Mouse (Mus musculus) macrophage (primary cell): ENCODE results near the gene Fam227a. TPM values are rescaled to one million over a fixed set of nuclear protein-coding genes. Genes with fewer than 3 reads are reported as not detected.

Experiments used
- H3K27ac ChIP-seq: fragments of 350-480 bp; formaldehyde crosslinking; 2 replicates; pipeline ENCODE4 v1.9.0; 2021
- H3K36me3 ChIP-seq: fragments of 350-480 bp; formaldehyde crosslinking; 2 replicates; pipeline ENCODE4 v1.9.0; 2021; ENCODE audit errors: inconsistent target
- H3K4me3 ChIP-seq: fragments of 350-480 bp; formaldehyde crosslinking; 2 replicates; pipeline ENCODE4 v1.9.0; 2021; ENCODE audit errors: inconsistent target
- H3K79me2 ChIP-seq: fragments of 350-480 bp; formaldehyde crosslinking; 2 replicates; pipeline ENCODE4 v1.9.0; 2021; ENCODE audit errors: inconsistent target
- WGBS: methylation state at CpG from one replicate; pipeline ENCODE4 v1.1.7; 2026; ENCODE audit warnings: inconsistent platforms; ENCODE audit not compliant: missing documents; 5-methylcytosine and 5-hydroxymethylcytosine counted together
- polyA plus RNA-seq: library from polyadenylated mRNA; stranded (reverse); fragments of 250-400 nt; gene quantifications from 3 replicates; pipeline ENCODE4 v1.2.4, GENCODE M21; 2018; ENCODE audit warnings: inconsistent platforms
- total RNA-seq, 78 experiments: library from RNA; depleted of rRNA; stranded (reverse); fragments of 250-400 nt; gene quantifications; 1 replicate in 9 of 78; 2 replicates in 24 of 78; 3 replicates in 43 of 78; 4 replicates in 2 of 78; pipeline ENCODE4 v1.2.4; 2018; ENCODE audit warnings: inconsistent platforms in 56 of 78

Fam227a gene
- 10 to 100 TPM in 8 of 26 experiments, 1 to 10 TPM in 17, under 1 TPM in 1; 0.90 to 18.2 (median 6.5) TPM for total RNA-seq (2018; cell fraction: chromatin; rRNA removed)
- total RNA-seq (2018; cell fraction: cytosol; rRNA removed): under 1 TPM in 24 of 26 experiments, not detected in 2; 0.04 to 0.82 (median 0.24) TPM
- 10 to 100 TPM in 2 of 26 experiments, 1 to 10 TPM in 19, under 1 TPM in 5; 0.29 to 11.5 (median 2.8) TPM for total RNA-seq (2018; cell fraction: nucleus; rRNA removed)
- polyA plus RNA-seq: 0.34 to 1.0 TPM in 2 of 3 replicates, not detected in the other

DNA sequence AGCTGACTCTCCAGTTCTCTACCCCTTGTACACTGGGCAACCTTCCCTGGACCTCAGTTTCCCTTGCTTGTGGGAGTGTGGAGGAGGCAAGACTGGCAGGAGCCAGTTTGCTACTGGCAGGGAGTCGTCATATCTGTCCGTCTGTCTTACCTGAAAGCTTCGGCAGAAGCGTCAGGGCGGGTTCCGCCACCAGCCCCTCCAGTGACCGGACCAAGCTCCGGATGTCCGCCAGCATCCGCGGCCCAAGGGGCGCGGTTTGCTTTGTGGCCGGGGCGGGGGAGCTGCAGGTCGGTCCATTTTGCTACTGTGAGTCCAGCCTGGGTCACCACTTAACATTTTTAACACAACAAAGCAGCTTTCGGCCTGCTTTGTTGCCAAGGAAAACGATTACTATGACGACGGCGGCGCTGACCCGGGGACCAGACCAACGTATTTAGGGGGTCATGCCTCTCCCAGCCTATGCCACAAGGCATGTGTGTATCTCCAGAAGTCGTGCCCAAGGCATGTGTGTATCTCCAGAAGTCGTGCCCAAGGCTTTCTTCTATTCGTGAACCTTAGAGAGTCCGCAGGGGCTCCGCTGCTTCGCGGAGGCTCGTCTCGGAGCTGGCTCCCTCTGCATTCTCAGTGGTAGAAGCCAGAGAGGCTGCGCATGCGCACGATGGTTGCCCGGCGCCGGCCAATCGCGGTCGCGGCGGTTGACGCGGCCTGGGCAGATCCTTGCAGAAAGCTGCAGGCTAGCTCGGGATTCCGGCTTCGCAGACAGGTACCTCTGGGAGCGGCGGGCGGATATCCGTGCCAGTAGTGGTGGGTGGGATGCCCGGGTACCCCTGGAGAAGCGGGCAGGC is at the start of gene Fam227a, which contains the start of gene Cby1:
TSS of gene Fam227a (minus strand) at position 426 of the 845 bp plus-strand sequence.
TSS of gene Cby1 (plus strand) at position 669 of the 845 bp plus-strand sequence.
- peak within 1 kb of the TSS; percentile 93 for H3K27ac ChIP-seq
- H3K79me2 ChIP-seq: no peaks in the 10 kb centered on the region
- WGBS: 1% methylated on average over 55 of the region's 55 CpGs
- H3K4me3 ChIP-seq: peak within 1 kb of the TSS; percentile 57
- no peaks in the 10 kb centered on the region for H3K36me3 ChIP-seq

DNA sequence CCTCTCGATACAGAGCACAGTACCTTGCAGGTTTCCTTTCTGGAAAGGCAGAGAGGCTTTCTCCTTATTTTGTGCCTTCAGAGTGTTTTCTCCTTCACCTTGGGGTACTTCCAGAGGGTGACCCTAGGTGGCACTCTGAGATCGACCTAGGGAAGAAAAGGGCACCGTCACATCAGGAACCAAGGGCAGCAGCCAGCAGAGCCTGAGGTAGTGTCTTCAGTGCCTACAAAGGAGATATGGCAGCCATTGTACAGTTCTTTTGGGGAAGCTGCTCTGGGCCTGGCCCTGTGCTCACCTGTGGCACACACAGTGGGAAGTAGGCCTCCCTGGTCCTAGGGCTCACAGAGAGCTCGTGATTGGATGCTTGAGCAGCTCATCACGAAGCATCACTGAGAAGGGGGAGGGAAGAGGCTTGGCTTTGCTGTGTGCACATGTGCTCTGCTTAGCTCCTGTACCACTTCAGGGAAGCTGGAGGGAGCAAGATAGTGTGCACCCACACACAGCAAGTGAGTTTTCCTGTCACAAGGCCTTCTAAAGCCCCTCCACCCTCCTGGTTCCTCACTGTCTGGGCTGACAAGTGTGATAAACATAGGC is 49.6 kb upstream of the Fam227a start:
- no peak overlapping the region for H3K27ac ChIP-seq
- H3K36me3 ChIP-seq: peaks cover 65% of the 10 kb centered on the region
- no peak overlapping the region for H3K4me3 ChIP-seq
- no peaks in the 10 kb centered on the region for H3K79me2 ChIP-seq
- WGBS: 91% methylated on average over 5 of the region's 5 CpGs

DNA sequence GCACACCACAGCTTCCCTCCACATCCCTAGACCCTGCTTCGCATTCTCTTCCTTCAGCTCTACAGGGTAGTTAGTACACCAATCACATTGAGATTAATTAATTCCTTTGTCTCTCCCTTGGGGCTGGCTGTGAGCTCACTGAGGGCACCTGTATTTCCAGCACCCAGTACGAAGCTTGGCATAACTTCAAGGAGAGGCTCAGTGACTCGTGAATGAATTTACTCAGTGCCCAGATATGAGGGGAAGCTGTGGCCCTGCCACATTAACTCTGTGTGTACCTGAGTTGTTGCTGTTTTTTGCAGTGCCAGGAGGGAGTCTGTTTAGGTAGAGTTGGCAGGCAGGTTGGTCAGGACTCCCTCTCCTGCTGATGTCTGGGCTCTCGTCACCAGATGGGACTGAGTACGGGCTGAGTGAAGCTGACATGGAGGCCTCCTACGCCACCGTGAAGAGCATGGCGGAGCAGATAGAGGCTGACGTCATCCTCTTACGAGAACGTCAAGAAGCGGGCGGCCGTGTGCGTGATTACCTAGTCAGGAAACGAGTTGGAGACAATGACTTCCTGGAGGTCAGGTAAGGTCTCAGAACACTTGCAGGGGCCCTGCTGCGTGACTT is 48.0 kb upstream of the Fam227a start:
- WGBS: 89% methylated on average over 11 of the region's 17 CpGs
- Histone ChIP-seq H3K79me2 (no peaks in the 10 kb centered on the region), H3K27ac (no peak overlapping the region), H3K36me3 (peaks cover 49% of the 10 kb centered on the region), H3K4me3 (no peak overlapping the region)

DNA sequence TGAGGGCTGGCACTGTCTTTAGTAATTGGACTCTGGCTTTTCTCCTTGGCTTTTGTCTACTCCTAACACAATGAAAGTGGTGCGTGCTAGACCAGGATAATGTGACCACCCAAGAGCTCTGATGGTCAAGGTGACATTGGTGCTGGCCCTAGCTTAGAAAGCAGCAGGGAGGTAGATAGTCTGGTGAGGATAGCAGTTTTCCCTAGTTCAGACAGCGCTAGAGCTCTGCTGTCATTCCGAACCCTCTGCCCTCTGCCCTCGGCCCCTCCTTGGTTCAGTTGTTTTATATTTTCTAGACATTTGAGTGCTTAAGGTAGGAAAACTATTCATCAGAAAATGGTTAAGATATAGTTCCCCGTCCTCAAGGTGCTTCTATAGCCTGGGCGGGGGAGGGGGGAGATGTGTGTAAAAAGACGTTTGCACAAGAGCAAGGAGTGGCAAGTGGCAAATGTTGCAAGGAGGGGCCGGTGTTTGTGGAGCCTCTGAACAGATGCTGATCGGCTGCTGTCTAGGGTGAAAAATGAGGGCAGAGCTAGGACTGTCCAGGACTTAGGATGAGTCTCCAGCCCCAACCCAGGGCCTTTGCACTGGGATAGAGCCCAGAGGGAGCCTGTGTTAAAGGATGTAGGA is 38.9 kb upstream of the Fam227a start:
- peaks cover 67% of the 10 kb centered on the region for H3K79me2 ChIP-seq
- no peaks in the 10 kb centered on the region for H3K36me3 ChIP-seq
- 69% methylated on average over 9 of the region's 9 CpGs for WGBS
- H3K4me3 ChIP-seq: no peak overlapping the region
- no peak overlapping the region for H3K27ac ChIP-seq

DNA sequence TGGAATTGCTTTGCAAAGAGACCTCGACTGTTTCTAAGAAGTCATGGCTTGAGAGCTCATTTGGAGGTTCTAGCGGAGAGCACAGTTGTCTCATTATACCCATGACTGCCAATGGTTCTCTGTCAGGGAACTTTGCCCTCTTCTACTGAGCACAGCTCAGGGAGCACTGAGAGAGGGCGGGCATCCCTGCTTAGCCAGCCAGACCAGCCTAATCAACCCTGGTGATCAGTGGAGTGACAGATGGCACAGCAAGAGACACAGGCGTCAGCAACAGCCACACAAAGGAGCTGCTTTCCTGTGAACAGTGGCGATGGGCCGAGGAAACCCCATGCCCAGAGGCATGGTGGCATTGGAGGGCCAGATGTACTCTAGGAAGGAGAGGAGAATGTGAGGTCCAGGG is 38.3 kb upstream of the Fam227a start:
- Histone ChIP-seq H3K79me2 (peaks cover 73% of the 10 kb centered on the region), H3K4me3 (no peak overlapping the region), H3K27ac (no peak overlapping the region), H3K36me3 (no peaks in the 10 kb centered on the region)
- WGBS: 93% methylated on average over 6 of the region's 6 CpGs

DNA sequence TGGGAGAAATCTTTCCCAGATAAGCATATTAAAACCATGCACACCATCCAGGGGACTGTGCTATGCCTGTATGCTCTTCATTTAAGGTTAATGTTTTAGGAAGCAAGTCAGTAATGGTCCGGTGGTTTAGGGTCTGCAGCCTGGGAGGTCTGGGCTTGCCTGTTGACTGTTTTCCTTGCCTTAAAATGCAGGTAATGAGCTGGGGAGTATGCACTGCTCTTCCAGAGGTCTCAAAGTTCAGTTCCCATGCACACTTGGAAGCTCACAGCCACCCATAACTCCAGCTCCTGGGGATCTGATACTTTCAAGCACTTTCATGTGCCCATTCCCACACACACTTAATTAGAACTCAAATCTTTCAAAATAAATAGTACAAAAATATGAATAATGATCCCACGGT is 37.8 kb upstream of the Fam227a start:
- Histone ChIP-seq H3K27ac (no peak overlapping the region), H3K79me2 (peaks cover 78% of the 10 kb centered on the region), H3K4me3 (no peak overlapping the region), H3K36me3 (no peaks in the 10 kb centered on the region)
- 96% methylated on average over 2 of the region's 2 CpGs for WGBS

DNA sequence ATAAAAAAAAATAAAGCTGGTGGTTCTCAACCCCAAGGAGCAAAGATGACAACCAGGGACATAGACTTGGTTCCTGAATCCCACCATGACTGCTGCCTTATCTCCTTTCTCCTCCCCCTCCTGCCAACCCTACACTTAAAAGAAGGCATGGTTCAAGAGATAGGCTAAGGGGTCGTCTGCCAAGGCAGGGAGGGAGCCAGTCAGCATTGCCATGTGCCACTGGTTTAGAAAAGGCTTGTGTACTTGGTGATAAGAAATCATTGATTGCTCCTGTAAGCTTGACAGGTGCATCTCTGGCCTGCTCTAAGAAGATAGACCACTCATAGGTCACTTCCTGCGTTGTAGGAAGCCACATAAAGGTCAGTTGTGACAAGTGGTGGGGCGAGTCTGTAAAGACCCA is 36.8 kb upstream of the Fam227a start:
- H3K4me3 ChIP-seq: no peak overlapping the region
- H3K27ac ChIP-seq: no peak overlapping the region
- H3K79me2 ChIP-seq: peaks cover 82% of the 10 kb centered on the region
- WGBS: 75% methylated on average over 3 of the region's 3 CpGs
- no peaks in the 10 kb centered on the region for H3K36me3 ChIP-seq

DNA sequence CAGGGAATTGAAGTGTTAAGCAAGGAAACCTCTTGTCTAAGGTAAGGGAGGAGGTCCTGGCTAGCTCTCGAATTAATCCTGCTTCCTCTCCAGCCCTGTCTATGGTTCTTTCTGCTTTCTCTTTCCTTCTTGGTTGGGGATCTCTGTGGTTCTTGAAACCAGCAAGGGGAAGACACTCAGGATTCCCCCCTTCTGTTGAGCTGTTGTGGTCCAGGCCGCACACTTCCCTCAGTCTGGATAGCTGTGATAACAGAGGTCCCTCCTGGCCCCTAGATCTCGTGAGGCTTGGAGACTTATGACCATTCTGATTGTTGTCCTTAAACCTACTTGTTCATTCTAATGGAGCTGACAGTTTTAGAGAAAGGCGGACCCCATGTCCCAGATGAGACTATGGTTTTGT is 35.8 kb upstream of the Fam227a start:
- H3K4me3 ChIP-seq: no peak overlapping the region
- 24% methylated on average over 4 of the region's 4 CpGs for WGBS
- H3K36me3 ChIP-seq: no peaks in the 10 kb centered on the region
- peaks cover 81% of the 10 kb centered on the region for H3K79me2 ChIP-seq
- H3K27ac ChIP-seq: 0 out of 2 replicates have a peak overlapping the region, but pooled peaks have one; percentile 28

DNA sequence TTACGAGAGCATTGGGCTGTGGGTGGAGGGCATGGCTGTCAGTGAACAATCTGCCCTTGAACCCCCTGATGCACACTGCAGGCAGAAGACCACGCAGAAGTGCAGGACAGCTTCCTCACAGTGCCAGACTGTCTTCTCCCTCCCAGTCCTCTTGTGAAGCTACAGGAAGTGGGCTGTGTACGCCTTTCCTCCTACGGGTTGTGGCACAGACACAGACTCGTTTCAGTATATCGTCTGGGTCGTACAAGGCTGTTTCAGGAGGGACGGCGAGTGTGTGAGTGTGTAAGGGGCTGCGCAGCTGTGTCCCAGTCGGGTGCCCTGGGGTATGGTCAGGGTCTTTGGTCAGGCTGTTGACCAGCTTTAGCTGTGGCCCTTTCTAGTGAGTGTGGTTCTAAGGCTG is 35.0 kb upstream of the Fam227a start:
- Histone ChIP-seq H3K79me2 (peaks cover 75% of the 10 kb centered on the region), H3K27ac (peak overlapping the region; percentile 28; the same call in 1 of the 2 replicates), H3K36me3 (no peaks in the 10 kb centered on the region), H3K4me3 (peak overlapping the region; percentile 26)
- 4% methylated on average over 11 of the region's 11 CpGs for WGBS

DNA sequence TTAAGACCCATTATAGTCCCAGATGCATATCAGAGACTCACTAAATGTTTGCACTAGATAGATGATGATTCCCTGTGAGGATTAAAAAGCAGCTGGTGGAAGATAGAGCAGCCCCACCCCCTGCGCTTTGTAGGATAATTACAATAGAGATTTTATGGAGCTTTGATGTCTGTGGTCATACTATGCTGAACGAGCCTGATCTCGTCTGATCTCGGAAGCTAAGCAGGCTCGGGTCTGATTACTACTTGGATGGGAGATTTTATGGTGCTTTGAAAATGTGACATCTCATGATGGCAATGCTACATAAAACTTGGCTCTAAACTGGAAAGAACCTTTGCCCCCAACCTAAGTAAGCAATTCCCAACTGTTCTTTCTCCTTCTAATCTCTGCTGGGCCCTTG is 33.6 kb upstream of the Fam227a start:
- no peak overlapping the region for H3K4me3 ChIP-seq
- H3K27ac ChIP-seq: no peak overlapping the region
- peaks cover 62% of the 10 kb centered on the region for H3K79me2 ChIP-seq
- no peaks in the 10 kb centered on the region for H3K36me3 ChIP-seq
- 94% methylated on average over 5 of the region's 5 CpGs for WGBS

DNA sequence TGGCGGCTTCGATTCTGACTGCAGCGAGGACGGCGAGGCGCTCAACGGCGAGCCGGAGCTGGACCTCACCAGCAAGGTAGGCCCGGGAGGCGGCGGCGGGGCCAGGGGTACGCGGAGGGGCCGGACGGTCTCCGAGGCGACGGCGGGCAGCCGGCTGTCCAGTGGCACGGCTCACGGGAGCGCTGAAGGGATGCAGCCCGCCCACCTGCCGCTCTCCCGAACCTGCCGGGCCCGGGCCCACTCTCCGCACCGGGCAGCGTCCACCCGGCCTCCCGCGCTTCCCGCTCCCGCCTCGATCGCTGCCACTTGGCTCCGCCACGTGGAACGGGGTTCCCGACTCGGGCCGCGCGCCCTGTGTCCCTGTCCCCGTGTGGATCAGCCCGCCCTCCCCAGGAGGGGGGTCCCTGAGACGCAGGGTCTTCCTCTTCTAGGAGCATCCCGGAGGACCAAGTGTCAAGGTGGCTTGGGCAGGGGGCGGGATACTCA is 32.3 kb upstream of the Fam227a start:
- peak overlapping the region; percentile 60 for H3K4me3 ChIP-seq
- under 1% methylated on average over 53 of the region's 53 CpGs for WGBS
- peaks cover 61% of the 10 kb centered on the region for H3K79me2 ChIP-seq
- H3K27ac ChIP-seq: no peak overlapping the region
- H3K36me3 ChIP-seq: no peaks in the 10 kb centered on the region

DNA sequence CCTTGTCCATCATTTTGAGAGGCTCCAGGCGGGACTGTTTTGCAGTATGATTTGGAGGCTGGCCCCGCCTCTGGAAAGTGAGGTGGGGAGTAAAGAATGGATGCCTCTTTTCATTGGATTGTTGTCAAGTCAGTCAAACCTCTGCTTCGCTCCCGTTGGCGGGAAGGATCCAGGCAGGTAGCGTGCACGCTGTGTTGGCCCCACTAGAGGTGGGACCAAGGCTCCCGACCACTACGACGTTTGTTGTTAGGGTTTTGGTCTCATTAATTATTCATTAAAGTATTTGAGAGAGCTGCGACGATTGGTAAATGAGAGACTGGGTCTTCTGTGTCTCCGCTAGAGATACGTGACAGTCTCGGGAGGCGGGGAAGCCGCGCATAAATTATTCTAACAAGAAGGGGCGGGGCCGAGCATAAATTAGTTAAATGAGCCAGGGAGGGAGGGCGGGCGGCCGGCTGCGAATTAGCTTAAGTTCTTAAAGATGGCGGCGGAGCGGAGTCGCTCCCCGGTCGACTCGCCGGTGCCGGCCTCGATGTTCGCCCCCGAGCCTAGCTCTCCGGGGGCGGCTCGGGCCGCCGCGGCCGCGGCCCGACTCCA is 31.8 kb upstream of the Fam227a start, which contains the start of gene Gtpbp1:
TSS of gene Gtpbp1 (plus strand) at position 420 of the 597 bp plus-strand sequence.
- Histone ChIP-seq H3K27ac (no peak within 1 kb of the TSS), H3K4me3 (peak within 1 kb of the TSS; percentile 60), H3K79me2 (peaks cover 61% of the 10 kb centered on the region), H3K36me3 (no peaks in the 10 kb centered on the region)
- WGBS: under 1% methylated on average over 44 of the region's 45 CpGs

DNA sequence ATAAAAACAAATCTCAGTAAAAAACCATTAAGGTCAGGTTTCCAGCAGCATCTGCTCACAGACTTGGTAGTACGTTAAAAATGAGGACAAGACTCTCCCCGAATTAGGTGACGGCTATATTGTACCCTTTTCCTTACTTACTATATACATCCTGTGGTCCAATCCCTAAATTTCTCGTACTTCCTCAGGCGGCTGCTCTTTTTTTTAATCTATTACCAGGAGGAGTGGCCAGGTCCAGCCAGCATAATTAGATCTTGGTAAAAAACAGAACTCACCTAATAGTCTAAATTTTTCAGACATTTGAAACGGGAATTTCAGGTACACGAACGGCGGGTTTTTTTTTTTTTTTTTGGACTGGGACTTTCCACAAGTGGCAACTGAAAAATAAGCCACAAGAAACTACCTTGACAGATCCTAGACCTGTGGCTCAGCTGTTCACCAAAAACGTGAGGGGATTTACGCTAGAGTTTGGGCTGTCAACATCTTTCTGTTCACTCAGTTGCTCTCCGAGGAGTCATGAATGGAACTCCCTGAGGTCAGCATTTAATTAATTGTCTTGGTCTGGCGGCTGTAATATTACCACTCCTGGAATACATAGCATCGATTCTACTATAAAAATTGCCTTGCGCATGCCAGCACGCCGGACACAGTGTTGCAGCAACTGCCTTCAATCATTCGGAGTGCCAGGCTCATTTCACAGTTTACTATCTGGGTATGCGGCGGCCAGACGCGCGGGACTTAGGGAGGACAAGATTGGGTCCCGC is 31.1 kb upstream of the Fam227a start:
- Histone ChIP-seq H3K36me3 (no peaks in the 10 kb centered on the region), H3K27ac (no peak overlapping the region), H3K79me2 (peaks cover 61% of the 10 kb centered on the region), H3K4me3 (peak overlapping the region; percentile 27; the same call in 1 of the 2 replicates)
- 8% methylated on average over 23 of the region's 24 CpGs for WGBS
